Mouse (Mus musculus) ES-E14 (cell line): ENCODE data around the gene Atp8b3.

ENCODE experiments used
- CHD2 ChIP-seq: IDR thresholded peaks from 2 replicates; pipeline ENCODE4 v1.6.1; 2014; ENCODE audit warnings: mild to moderate bottlenecking, low read depth, low read length, inconsistent platforms
- HCFC1 ChIP-seq: IDR thresholded peaks from 2 replicates; pipeline ENCODE4 v1.6.1; 2012; ENCODE audit warnings: low read length, inconsistent platforms, borderline replicate concordance; ENCODE audit not compliant: insufficient read depth
- ZC3H11A ChIP-seq: IDR thresholded peaks from 2 replicates; pipeline ENCODE4 v1.6.1; 2012; ENCODE audit warnings: low read depth, mild to moderate bottlenecking, inconsistent platforms, low read length, borderline replicate concordance
- ZNF384 ChIP-seq: IDR thresholded peaks from 2 replicates; pipeline ENCODE4 v1.6.1; 2012; ENCODE audit warnings: low read depth, low read length, inconsistent platforms

DNA sequence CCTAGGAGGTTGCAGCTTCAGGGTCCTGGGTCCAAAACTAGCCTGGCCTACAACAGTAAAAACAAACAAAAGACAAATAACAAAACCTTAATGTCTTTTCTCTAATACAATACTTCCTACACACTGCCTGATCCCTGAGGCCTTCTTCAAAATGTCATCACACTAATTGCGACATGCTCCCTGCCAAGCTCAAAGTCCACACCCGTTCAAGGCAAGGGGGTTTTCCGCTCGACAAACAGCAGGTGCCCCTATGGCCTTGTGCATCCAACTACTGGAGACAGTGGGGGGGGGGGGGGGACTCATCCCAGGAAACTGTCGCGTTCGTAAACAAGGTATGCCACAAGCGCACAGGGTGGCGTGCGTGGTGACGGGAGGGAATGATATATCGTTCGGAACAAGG lies 21.7 kb upstream of the Atp8b3 start:
- no peak for TF ChIP-seq HCFC1
- no peak for TF ChIP-seq ZC3H11A
- no peak for TF ChIP-seq CHD2
- no peak for TF ChIP-seq ZNF384
